10 mouse cellular contexts compared by ENCODE assay signal in genomic region chr8:117334058-117334747, GRCm38 (mm10).
DNase-seq lines count a peak whose midpoint lies in the region; ATAC-seq and TF ChIP-seq lines count a peak whose summit lies in the region.
"Had no signal": no experiment of that assay in that cellular context is flagged by ENCODE, and none has a peak within 500 bp of the region (broad histone marks: within the 10 kb centered on the region; RNA-seq: fewer than 3 reads in every experiment).

No protein-coding gene starts in this region.

- H3K27me3 ChIP-seq in forebrain, embryonic 10.5 days (ENCODE audit: poor library complexity, severe bottlenecking): no peaks in the 10 kb centered on the region
- H3K27me3 ChIP-seq in forebrain, postnatal 0 days (ENCODE audit: insufficient read depth, low read length): no peaks in the 10 kb centered on the region
- H3K27me3 ChIP-seq in neural tube, embryonic 11.5 days (ENCODE audit: control insufficient read depth, insufficient read depth, low read length): no peaks in the 10 kb centered on the region
- no peaks in the 10 kb centered on the region for H3K27me3 ChIP-seq in limb, embryonic 15.5 days
- H3K27me3 ChIP-seq in stomach, postnatal 0 days (ENCODE audit: control insufficient read depth, insufficient read depth, low read length): no peaks in the 10 kb centered on the region

- no peak for DNase-seq in forebrain, embryonic 10.5 days (ENCODE audit: extremely low spot score, low spot score)
- no peak for DNase-seq in forebrain, postnatal 0 days
- DNase-seq in neural tube, embryonic 11.5 days (ENCODE audit: low spot score): no peak
- no peak for DNase-seq in neural tube, embryonic 10.5 days (ENCODE audit: extremely low spot score, low spot score)
- DNase-seq in stomach, postnatal 0 days (ENCODE audit: low spot score): peak; percentile 74
- no peak for DNase-seq in right cerebral cortex, adult 18-20 months
- DNase-seq: gastrocnemius, postnatal 25 days had no signal

- peaks cover 65% of the 10 kb centered on the region for H3K4me1 ChIP-seq in forebrain, embryonic 10.5 days
- no peaks in the 10 kb centered on the region for H3K4me1 ChIP-seq in forebrain, postnatal 0 days (ENCODE audit: insufficient read depth)
- peaks cover 33% of the 10 kb centered on the region for H3K4me1 ChIP-seq in neural tube, embryonic 11.5 days (ENCODE audit: control insufficient read depth, insufficient read depth, low read length)
- peaks cover 55% of the 10 kb centered on the region for H3K4me1 ChIP-seq in limb, embryonic 15.5 days
- H3K4me1 ChIP-seq in stomach, postnatal 0 days (replicated peaks; ENCODE audit: control insufficient read depth, insufficient read depth): peaks cover 22% of the 10 kb centered on the region

- H3K4me3 ChIP-seq in forebrain, embryonic 10.5 days: no peak overlapping the region
- H3K4me3 ChIP-seq in forebrain, postnatal 0 days (ENCODE audit: low read depth, low read length): no peak overlapping the region
- no peak overlapping the region for H3K4me3 ChIP-seq in neural tube, embryonic 11.5 days (ENCODE audit: low read depth, low read length)
- no peak overlapping the region for H3K4me3 ChIP-seq in limb, embryonic 15.5 days
- H3K4me3 ChIP-seq in stomach, postnatal 0 days (ENCODE audit: low read depth, low read length): no peak overlapping the region
- H3K4me3 ChIP-seq: left cerebral cortex, adult 2 months had no signal

- 73% methylated on average over 10 of the region's 10 CpGs for WGBS in forebrain, embryonic 10.5 days
- WGBS in forebrain, postnatal 0 days: 73% methylated on average over 10 of the region's 10 CpGs
- 59% methylated on average over 10 of the region's 10 CpGs for whole genome bisulfite sequencing in neural tube, embryonic 11.5 days
- WGBS in limb, embryonic 15.5 days: 39% methylated on average over 10 of the region's 10 CpGs
- 39% methylated on average over 10 of the region's 10 CpGs for WGBS in stomach, postnatal 0 days

- H3K9me3 ChIP-seq in forebrain, embryonic 10.5 days: no peaks in the 10 kb centered on the region
- no peaks in the 10 kb centered on the region for H3K9me3 ChIP-seq in forebrain, postnatal 0 days (ENCODE audit: low read length)
- no peaks in the 10 kb centered on the region for H3K9me3 ChIP-seq in neural tube, embryonic 11.5 days (ENCODE audit: control insufficient read depth, low read length)
- H3K9me3 ChIP-seq in limb, embryonic 15.5 days: no peaks in the 10 kb centered on the region
- H3K9me3 ChIP-seq in stomach, postnatal 0 days (ENCODE audit: control insufficient read depth, low read length): no peaks in the 10 kb centered on the region

- H3K27ac ChIP-seq in forebrain, embryonic 10.5 days: peak overlapping the region; percentile 77
- no peak overlapping the region for H3K27ac ChIP-seq in forebrain, postnatal 0 days (ENCODE audit: low read depth, low read length)
- H3K27ac ChIP-seq in neural tube, embryonic 11.5 days (ENCODE audit: low read depth, low read length): peak overlapping the region; percentile 44
- H3K27ac ChIP-seq in limb, embryonic 15.5 days: peak overlapping the region; percentile 47
- peak overlapping the region; percentile 90 for H3K27ac ChIP-seq in stomach, postnatal 0 days (replicated peaks)
- H3K27ac ChIP-seq: left cerebral cortex, adult 2 months had no signal

- no peak overlapping the region for H3K4me2 ChIP-seq in forebrain, postnatal 0 days (ENCODE audit: low read depth)
- H3K4me2 ChIP-seq in neural tube, embryonic 11.5 days (ENCODE audit: low read depth): no peak overlapping the region
- no peak overlapping the region for H3K4me2 ChIP-seq in limb, embryonic 15.5 days
- H3K4me2 ChIP-seq in stomach, postnatal 0 days (replicated peaks; ENCODE audit: low read depth): 0 out of 2 replicates have a peak overlapping the region, but pooled peaks have one; percentile 9

- H3K36me3 ChIP-seq in forebrain, embryonic 10.5 days (replicated peaks): no peaks in the 10 kb centered on the region
- no peaks in the 10 kb centered on the region for H3K36me3 ChIP-seq in forebrain, postnatal 0 days (ENCODE audit: insufficient read depth)
- H3K36me3 ChIP-seq in neural tube, embryonic 11.5 days (ENCODE audit: control insufficient read depth, insufficient read depth, low read length): no peaks in the 10 kb centered on the region
- H3K36me3 ChIP-seq in limb, embryonic 15.5 days: no peaks in the 10 kb centered on the region
- H3K36me3 ChIP-seq in stomach, postnatal 0 days (ENCODE audit: control insufficient read depth, insufficient read depth, low read length): no peaks in the 10 kb centered on the region

- TF ChIP-seq EP300 in stomach, postnatal 0 days (optimal IDR thresholded peaks at IDR 0.05): no peak

- no peak for TF ChIP-seq CTCF in forebrain, postnatal 0 days (IDR thresholded peaks at IDR 0.05; ENCODE audit: low read depth)
- no peak for TF ChIP-seq CTCF in stomach, postnatal 0 days (IDR thresholded peaks at IDR 0.05; ENCODE audit: low read depth)

- H3K9ac ChIP-seq in forebrain, postnatal 0 days: no peak overlapping the region
- no peak overlapping the region for H3K9ac ChIP-seq in neural tube, embryonic 11.5 days (ENCODE audit: low read length)
- no peak overlapping the region for H3K9ac ChIP-seq in limb, embryonic 15.5 days
- peak overlapping the region; percentile 14; the same call in 1 of the 2 replicates for H3K9ac ChIP-seq in stomach, postnatal 0 days (ENCODE audit: low read length)

- ATAC-seq in forebrain, postnatal 0 days: no peak
- 0 out of 2 replicates have a peak, but pooled peaks have one; percentile 13 for ATAC-seq in neural tube, embryonic 11.5 days (ENCODE audit: insufficient read depth, low FRiP score, low TSS enrichment)
- no peak for ATAC-seq in limb, embryonic 15.5 days (ENCODE audit: insufficient number of reproducible peaks, low FRiP score, low TSS enrichment, low read depth)
- peak; percentile 85 for ATAC-seq in stomach, postnatal 0 days (ENCODE audit: low FRiP score, low TSS enrichment)
- no peak for ATAC-seq in cerebellum, adult (ENCODE audit: insufficient number of reproducible peaks, low FRiP score, low TSS enrichment)

Comparison
In these comparisons a context has a peak if more than half of its experiments do, and no peak if none do; other contexts are left out.
1. ATAC-seq: peak in neural tube, embryonic 11.5 days (single experiment) and stomach, postnatal 0 days (single experiment); none in forebrain, postnatal 0 days (single experiment), limb, embryonic 15.5 days (single experiment) and cerebellum, adult (single experiment).